Mouse (Mus musculus) WW6 (cell line): ENCODE results near the gene Csnk1e.

ENCODE experiments used
- DNase-seq: peaks from one replicate; pipeline ENCODE4 v3.0.0-alpha.2; 2013; ENCODE audit warnings: low read depth, low spot score

Csnk1e gene

DNA sequence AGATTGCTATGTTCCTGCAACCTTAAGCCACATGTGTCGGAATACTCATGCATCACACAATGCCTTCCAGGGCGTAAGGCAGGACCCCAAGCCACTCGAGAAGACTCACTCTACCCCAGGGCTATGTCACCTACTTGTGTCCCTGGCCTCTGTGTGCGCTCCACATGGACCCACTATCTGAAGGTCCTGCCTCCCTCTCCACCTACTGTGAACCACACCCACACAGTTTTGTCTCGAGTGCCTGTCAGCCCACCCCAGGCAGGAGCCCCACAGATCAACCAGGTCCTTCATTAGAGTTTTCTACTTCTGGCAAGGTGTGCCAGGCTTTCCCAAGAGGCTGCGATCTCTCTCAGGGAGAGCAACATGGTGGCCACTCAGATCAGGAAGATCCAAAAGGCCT is 60.1 kb downstream of the Csnk1e start:
- no peak for DNase-seq

DNA sequence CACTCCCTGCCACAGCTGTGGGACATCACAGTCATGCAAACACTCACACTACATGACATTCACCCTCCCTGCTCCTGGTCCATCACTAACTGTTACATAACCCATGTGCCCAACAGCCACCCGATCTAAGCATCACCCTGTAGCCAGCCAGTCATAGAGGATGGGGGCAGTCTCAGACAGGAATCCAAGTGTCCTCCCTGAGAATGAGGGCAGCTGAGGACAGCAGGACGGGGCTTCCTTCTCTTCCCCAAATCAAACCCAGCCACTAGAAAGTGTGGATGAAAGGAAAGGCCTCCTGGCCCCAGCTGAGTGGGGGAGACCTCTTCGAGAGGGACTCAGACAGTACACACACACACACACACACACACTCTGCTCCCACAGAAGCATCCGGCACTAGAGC is 60.5 kb downstream of the Csnk1e start:
- no peak for DNase-seq

DNA sequence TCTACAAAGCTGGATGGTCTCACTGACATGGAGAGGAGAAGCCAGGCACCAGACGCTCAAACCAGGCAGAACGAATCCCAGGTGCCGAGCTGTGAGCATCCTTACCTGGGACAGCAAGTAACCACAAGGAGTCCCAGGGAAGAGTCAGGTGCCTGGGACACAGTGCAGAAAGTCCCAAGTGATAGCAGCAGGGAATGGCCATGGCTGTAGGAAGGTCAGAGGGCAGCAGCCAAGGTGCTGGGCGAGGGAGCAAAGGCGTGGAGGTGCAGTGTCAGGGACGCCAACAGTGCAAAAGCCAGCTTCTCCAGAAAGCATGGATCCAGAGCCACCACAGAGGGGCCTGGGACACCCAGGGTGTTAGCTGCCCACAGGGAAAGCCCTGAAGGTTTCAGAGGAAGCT is 62.3 kb downstream of the Csnk1e start:
- DNase-seq, result no peak

DNA sequence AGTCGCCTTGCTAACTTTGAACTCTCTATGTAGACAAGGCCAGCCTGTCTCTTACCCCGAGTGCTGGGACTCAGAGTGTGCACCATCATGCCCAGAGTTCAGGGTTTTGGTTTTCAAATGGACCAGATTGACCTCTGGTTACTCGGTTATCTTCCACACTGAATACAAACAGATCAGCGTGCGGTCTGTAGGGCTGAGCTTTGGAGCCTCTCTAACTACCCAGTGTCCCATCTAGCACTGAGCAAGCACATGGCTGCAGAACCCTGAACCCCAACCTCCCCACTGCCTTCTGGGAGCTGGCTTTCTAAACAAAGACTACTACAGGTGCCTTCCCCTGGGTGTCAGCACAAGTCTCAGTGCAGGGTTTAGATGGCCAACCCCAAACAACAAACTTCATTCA is 62.8 kb downstream of the Csnk1e start:
- DNase-seq, result no peak

DNA sequence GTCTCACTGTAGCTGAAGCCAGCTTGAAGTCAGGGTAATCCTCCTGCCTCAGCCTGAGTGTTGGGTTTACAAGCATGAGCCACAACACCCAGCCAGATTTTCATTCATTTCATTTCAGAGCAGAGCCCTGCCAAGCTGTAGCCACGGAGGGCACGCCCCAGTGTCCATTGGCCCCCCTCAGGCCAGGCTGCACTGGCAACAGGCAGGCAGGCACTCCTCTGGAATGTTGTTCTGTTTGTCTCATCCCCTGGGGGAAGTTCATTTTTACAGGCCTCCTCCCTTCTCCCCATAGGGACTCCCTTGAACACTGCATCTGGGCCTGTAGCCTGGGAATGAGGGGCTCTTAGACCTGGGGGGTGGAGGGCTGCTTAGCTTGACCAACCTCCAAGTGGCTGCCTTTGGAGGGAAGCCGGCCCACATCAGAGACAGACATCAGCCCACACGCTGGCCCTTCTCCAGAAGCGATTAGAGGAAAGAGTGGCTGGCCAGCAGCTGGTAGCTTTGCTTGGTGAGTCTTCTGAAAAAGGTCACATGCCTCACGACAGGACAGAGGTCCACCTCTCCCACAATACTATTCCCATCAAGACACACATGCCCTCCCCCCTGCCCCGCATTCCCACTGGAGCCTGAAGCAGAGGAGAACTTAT is 63.8 kb downstream of the Csnk1e start:
- no peak for DNase-seq

DNA sequence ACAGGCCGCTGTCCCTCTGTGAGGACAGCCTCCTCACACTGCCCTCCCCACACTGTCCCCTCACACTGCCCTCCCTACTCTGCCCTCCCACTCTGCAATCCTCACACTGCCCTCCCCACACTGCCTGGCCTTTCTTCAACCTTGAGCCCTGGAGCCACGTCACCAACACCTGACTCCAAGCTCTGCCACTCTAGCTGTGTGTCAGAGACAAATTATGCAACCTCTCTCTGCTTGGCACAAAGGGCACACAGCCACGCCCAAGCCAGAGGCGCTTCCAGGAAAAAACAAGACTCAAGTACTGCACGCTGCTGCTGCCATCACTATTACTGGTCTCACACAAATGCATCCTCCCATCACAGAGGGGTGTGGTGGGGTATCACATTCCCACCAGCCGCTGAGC is 64.9 kb downstream of the Csnk1e start:
- no peak for DNase-seq

DNA sequence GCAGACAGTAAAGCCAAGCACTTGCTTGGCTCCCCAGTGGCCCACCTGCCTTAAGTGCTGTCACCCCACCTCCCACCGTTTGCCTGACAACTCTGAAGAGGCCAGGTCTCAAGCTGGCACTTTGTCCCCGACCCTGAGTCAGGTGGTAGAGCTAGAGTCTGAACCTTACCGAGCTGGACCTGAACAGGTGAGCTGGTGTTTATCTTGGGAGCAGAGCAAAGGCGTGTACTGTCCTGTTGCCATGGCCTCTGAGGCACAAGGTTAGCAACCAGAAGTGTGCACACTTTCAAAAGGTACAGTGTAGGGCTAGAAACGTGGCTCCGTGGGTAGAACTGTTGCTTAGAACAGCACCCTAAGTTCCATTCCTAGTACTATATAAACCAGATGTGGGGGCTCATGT is 67.2 kb downstream of the Csnk1e start:
- DNase-seq, result no peak

DNA sequence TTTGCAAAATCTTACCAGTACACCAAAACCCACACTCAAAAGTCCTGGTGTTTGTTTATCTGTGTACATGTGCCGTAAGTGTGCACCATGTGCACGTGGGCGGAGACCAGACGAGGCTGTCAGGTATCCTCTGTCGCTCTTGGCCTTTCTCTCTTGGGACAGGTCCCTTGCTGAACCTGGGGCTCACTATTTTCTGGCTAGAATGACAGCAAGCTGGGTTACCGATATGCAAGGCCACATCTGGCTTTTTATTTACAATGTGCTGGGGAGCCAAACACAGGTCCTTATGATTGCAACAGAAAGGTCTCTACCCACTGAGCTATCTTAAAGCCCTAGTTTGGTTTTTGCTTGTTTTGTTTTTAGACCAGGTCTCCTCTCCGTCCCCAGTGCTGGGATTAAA is 67.8 kb downstream of the Csnk1e start:
- DNase-seq, result no peak

DNA sequence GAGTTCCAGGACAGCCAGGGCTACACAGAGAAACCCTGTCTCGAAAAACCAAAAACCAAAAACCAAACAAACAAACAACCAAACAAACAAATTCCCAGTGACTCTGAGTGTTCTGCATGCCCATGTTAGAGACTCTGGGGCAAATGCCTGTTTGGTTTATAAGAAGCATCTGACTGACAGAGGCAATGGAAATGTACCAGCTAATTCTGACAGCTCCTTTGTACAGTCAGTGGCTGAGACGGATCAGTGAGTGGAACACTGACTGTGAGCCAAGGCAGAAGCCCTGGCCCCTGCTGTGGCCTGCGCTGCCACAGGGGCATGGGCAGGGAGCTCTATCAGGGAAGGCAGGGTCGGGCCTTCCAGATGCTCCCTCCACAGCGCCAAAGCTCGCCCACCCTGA is 68.3 kb downstream of the Csnk1e start:
- DNase-seq, result no peak

DNA sequence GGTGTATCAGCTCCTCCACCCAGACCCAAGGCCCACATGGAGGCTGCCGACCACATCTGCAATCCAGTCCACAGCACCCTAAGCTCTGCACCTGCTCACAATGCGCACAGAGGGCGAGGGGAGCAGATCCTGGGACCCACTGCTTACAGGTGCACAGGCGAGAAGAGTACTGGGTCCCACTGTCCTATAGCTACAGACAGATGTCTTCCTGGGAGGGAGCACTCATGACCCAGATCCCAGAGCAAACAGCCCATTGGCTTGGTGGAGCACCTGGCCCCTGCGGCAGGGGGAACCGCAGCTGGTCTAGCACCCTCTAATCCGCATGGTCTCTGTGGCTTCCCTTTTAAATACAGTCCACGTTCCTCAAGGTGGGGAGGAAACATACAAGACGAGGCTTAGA is 73.7 kb downstream of the Csnk1e start:
- no peak for DNase-seq

DNA sequence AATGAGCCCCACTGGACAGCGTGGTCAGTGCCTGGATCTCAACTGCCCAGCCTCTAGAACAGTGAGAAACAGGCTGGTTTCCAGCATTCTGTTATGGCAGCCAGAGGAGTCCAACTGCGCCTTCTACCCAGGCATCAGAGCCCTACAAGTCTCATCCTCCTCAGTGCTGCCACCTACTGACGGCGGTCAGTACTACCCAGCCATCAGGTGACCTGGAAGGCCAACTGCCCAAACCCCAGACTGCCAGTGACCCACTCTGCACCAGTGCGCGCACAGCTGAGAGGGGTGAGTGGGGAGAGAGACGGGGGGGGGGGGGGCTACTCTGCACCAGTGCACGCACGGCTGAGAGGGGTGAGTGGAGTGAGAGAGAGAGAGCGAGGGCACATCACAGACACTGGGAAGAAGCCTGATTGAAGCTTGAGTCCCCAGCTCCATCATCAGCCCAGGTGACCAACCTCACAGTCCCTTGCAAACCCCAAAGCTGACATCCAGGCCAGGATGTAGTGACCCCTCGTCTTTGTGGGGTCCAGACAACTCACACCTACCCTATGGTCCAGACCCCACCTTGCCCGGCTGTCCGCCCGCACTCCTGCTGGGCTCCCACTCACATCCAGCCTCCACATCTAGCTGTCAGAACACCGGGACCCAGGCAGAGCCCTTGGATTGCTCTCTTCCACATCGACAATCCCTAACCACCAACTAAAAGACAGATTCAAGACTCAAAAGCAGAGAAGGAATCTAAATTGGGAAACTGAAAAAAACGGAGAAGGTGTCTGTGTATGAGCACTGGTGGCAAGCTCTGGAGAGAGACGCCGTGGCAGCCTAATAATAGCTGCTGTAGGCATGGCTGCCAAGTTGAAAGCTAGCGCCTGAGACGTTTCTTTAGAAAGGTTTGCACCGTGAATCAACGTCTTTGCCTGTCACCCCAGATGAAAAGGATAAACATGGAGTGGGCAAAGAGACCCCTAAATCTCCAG is 74.6 kb downstream of the Csnk1e start:
- no peak for DNase-seq

DNA sequence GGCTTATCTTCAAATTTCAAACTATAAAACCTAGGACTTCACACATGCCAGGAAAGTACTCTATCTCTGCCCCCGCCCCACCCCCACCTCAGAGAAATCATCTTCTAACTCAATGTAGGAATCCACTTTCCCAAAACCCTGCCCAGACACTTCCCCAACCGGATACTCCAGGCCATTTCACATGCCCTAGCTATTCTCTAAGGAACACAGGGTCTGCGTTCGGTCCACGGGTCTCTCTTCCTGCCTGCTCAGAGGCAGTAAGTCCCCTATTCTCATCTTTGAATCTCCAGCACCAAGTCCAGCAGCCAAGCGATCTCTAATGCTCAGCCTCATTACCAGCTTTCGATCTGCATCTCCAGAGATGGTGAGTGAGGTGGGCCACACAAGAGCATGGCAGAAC is 75.7 kb downstream of the Csnk1e start:
- DNase-seq, result no peak

DNA sequence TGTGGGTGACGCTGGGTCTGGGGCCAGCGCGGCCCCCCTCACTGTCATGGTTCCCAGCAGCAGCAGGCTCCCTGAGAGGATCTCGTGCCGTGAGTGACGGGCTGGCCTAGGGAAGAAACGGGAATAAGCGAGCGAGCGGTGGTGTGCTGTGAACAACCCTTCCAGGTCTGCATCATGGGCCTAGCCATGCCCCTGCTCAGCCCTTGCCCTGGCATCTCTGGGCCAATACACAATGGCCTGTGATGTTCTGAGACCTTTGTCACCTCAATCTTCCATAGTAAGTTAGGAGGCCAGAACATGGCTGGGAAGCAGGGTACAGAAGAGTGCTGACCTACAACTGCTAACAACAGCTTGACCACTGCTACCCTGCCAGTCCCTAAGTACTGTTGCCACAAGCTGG is 76.8 kb downstream of the Csnk1e start:
- DNase-seq, result no peak

DNA sequence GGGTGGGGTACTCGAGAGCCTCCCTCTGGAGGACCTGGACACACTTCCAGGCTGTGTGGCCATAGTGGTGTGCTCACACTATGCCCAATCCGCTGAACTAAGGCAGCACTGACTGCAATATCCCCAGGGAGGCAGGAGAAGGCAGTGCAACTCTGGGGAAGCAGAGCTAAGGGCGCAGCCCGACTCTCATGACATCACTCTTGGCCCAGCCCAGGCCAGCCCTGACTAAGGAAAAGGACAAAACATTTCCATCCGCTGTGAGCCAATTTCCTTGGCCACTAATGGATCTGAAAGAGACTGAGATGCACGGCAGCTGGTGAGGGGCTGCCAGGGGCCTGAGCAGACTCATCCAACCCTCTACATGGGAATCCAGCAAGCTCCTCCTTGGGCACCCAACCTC is 77.7 kb downstream of the Csnk1e start:
- no peak for DNase-seq

DNA sequence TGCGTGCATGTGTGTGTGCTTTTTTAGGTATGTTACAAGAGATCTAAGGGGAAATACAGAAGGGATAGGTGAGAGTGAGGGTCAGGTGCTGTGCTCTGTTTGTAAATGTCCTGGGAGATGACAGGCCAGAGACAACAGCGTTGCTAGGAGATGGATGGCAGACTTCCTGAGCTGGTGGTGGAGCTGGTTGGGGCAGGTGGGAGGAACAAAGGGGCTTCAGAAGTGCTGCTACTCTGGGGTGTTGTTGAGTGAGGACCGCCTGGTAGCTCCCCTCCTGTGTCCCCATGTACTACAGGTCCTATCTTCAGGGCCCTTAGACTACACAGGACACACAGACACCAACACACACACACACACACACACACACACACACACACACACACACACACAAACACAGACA is 80.6 kb downstream of the Csnk1e start:
- DNase-seq, result no peak

DNA sequence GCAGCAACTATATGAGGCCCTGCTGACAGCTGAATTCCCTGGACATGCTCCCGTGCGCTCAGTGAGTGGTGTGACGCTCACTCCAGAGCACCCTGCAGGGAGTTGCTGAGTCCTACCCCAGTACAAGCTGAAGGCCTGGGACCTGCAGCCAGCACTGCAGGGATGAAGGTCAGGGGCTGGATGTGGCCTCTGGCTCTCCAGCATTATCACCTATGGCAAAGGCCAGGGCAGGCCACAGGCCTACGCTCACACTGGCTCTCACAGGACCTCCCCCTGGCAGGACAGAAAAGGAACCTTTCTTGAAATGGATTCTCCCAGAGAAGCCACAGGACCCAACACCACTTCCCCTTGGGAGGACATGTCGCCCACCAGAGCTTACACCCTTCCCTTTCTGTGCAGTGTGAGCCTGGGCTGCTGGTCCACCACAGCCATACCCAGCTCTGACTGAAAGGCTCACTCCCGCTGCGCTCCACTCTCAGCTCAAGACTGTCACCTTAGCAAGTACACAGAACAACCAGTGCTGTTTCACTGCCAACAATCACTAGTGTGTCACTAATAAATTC is 85.0 kb downstream of the Csnk1e start:
- no peak for DNase-seq

DNA sequence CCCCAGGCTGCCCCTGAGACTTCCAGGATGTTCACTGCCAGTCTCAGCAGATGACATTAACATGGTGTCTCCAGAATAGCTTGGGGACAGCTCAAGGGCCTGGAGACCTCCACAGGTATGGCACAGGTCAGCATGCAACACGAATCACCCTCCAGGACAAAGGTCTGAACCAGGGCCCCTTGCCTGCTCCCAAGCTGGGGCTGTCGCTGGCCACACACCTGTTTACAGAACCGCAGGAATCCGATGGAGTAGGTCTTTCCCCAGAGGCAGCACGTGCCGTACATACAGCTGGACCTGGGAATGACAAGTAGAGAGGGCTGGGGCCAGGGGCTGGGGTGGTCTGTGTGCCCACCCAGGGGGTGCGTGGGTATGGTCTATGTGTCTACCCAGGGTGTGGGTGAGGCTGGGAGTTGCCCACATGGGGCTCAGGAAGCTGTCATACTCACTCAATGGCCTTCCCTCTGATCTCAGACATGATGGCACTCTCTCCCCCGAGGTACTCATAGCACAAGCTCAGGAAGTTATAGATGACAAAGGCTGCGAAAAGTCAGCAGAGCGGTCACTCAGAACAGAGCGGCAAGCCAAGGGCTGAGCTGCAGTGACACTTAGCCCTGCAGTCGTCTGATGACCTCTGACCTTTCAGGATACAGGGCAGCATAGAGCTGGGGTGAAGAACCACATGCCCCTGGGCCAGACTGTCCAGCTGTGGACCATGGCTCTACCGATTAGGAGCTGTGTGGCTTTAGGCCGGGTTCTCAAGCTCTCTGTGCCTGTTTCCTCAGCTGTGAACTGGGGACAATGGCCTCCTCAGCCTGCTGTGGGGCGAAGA is 85.7 kb downstream of the Csnk1e start:
- no peak for DNase-seq

DNA sequence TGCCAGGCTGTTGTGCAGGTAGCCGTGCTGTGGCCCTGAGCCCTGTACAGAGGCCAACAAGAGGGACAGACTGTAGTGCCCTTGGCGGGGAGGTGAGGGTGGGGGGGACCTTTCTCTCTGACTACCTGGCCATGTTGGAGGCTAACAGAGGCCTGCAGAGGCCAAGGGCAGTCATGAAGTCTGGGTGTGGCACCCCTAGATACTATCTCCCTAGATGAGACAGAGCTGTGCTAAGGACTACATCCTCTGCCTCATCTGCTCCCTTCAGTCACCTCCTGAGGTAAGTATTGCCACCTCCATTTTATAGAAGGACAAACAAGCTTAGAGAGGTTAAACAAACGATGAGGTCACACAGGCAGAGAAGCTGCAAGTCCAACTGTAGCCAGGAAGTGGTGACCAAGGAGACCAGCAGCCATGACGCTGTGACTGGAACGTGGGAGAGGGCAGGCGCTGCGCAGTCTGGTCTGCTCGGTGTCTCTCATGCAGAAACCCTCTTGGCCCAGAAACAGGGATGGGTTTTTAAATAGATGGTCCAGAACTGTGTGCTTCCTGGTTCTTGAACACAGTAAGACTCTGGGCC is 86.4 kb downstream of the Csnk1e start:
- DNase-seq, result no peak

DNA sequence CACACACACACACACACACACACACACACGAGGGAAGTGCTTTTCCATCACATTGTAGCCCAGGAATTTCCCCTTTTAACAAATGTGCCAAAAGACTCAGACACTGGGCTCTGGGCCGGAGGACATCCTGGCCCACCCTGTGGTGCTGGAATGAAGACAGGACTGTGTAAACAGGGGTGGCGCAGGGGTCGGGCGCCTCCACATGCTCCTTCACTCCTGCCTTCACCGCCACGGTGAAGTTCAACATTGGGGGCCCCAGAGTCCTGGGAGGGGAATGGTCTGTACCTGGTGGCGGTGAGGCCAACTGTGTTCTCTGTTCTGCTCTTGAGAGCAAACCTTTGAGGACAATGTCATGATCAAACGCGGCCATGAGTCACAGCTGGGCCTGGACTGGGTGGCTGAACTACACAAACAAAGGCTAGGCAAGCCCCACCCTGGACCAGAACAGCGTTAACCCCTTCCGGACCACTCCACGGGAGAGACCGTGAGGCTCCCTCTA is 87.0 kb downstream of the Csnk1e start:
- DNase-seq, result no peak
